Mouse (Mus musculus) heart, postnatal 10 days (tissue): ENCODE data around the gene G430095P16Rik. TPM values are rescaled to one million over a fixed set of nuclear protein-coding genes. Genes with fewer than 3 reads are reported as not detected.

Source experiments
- DNase-seq, 2 experiments: peaks; one replicate each; pipeline ENCODE4 v3.0.0; 2021
- intact Hi-C: fragments of 180-260 bp; cut with DNase I; formaldehyde crosslinking; loops from one replicate; pipeline ENCODE4 v1.15.1; 2025
- total RNA-seq, 2 experiments: library from RNA; stranded (reverse); gene quantifications; 2 replicates each; pipeline ENCODE4 v1.2.3; 2021

The G430095P16Rik gene
- total RNA-seq, 2 experiments from 2014 or later: 0.50 to 0.89 TPM

GRCm38 (mm10) chr8:84739401-84739742 lies 16.6 kb downstream of the G430095P16Rik start:
- no peak for DNase-seq
- intact Hi-C loops: no loop called here

GRCm38 (mm10) chr8:84740895-84741843 lies 18.4 kb downstream of the G430095P16Rik start:
- no peak for DNase-seq
- intact Hi-C loops: loop anchor here (2.0 kb wide), 1 partner anchor 58 kb away; no protein-coding TSS in a partner anchor

- intact Hi-C loops: no loop called here
- DNase-seq: peak; percentile 81 to 84
Measured at GRCm38 (mm10) chr8:84742171-84743053, 19.6 kb downstream of the G430095P16Rik start.

GRCm38 (mm10) chr8:84743054-84743415 lies 20.2 kb downstream of the G430095P16Rik start:
- DNase-seq: peak; percentile 54 to 62

GRCm38 (mm10) chr8:84743517-84744420 lies 21.0 kb downstream of the G430095P16Rik start:
- intact Hi-C loops: no loop called here
- DNase-seq: peak; percentile 89 to 91

More at GRCm38 (mm10) chr8:84743054-84743415, 20.2 kb downstream of the G430095P16Rik start:
- intact Hi-C loops: no loop called here

GRCm38 (mm10) chr8:84745032-84745925 lies 22.5 kb downstream of the G430095P16Rik start:
- intact Hi-C loops: no loop called here
- no peak for DNase-seq

DNA sequence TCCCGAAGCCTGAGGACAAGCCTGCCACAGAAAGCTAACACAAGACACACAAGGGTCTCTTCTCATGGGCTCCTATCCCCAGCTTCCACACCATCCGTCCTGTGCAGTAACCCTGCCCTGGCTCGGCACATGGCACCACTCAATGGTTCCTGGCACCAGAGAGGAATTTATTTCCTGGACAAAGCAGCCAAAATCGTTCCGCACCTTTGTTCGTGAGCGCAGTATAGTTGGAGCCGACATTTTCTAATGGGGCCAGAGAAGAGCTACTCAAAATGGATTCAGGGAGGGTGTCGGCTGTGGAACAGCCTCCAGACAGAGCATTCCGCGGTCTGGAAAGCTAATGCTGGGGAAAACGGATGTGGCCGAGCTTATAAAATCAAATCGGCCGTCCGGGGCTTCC lies 26.7 kb downstream of the G430095P16Rik start:
- no peak for DNase-seq
- intact Hi-C loops: no loop called here

GRCm38 (mm10) chr8:84752734-84753582 lies 30.2 kb downstream of the G430095P16Rik start:
- intact Hi-C loops: no loop called here
- no peak for DNase-seq

GRCm38 (mm10) chr8:84757501-84757900 lies 34.7 kb downstream of the G430095P16Rik start:
- DNase-seq: no peak

DNA sequence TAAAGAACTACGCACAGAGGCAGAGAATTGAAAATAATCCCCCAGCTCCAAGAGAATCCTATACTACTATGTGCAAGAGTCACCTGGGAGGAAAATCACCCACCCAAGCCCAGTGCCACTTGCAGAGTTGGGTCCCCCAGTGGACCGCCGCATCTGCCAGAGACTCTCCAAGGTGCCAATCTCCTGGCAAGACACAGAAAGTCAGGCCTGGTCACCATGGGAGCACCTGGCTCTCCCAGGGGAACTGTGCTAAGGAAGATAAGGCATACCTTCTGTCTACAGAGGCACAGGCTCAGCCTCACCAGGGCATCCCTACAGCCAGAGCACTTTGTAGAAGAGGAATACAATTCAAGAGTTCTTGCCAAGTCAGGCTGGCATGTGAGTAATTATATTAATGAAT lies 35.5 kb downstream of the G430095P16Rik start:
- intact Hi-C loops: no loop called here

More at GRCm38 (mm10) chr8:84757501-84757900, 34.7 kb downstream of the G430095P16Rik start:
- intact Hi-C loops: no loop called here

DNA sequence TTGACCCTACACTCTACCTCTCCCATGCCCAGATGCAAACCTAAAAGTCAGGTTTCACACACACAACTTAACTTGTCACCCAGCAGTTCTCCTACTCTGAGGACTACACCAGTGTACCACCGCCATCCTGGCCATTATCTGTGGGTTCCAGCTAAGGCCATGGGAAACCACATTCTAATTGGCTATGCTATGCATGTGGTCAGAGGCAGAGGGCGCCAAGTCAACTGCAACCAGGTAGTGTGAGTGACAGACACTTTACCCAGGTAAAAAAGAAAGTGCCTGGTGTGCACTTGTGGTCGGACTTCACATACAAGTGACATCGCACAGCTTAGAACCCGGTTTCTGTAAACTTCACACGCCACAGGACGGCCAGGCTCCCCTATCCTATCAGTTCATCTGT lies 36.3 kb downstream of the G430095P16Rik start:
- peak in 1 of 2 experiments; percentile 51 for DNase-seq
- intact Hi-C loops: loop anchor here (1.0 kb wide), 1 partner anchor 51 kb away; no protein-coding TSS in a partner anchor

More for the DNA sequence above, 35.5 kb downstream of the G430095P16Rik start:
- DNase-seq: no peak

DNA sequence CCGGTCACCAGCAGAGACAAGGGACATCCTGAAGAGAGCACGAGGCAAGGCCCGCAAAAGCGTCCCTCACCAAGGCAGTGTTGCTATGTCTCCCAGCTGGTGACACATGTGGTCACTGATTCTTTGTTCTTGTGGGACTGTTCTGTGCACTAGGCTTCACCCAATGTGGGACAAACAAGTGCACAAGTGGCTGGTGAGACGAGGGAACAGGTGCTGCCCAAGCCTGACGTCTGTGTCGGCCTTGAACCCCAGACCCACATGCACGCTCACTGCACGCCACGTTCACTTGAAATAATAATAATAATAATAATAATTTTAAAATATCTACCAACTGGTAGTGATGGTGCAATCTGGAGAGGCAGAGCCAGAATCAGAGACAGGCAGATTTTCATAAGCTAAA lies 36.9 kb downstream of the G430095P16Rik start:
- intact Hi-C loops: loop anchor here (1.0 kb wide), 1 partner anchor 51 kb away; no protein-coding TSS in a partner anchor
- DNase-seq: no peak

GRCm38 (mm10) chr8:84760405-84760805 lies 37.6 kb downstream of the G430095P16Rik start:
- intact Hi-C loops: no loop called here

DNA sequence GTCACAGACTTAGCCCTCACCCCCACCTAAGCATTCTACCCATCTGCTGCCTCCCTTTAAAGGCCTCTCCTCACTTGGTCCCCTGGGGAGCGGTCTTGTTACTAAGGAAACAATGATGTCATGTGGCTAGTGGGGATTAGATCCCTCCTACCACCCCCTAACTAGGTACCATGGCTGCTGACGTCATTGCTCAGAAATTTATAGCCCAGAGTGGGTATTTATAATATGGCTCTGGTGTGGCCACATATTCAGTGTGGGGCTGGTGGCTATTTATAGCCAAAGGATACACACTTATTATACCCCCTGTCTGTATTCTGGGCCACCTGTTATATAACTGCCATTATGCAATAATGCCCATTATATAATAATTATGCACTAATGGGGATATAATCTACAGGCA lies 38.1 kb downstream of the G430095P16Rik start:
- DNase-seq: no peak
- intact Hi-C loops: no loop called here

More at GRCm38 (mm10) chr8:84760405-84760805, 37.6 kb downstream of the G430095P16Rik start:
- DNase-seq: no peak

DNA sequence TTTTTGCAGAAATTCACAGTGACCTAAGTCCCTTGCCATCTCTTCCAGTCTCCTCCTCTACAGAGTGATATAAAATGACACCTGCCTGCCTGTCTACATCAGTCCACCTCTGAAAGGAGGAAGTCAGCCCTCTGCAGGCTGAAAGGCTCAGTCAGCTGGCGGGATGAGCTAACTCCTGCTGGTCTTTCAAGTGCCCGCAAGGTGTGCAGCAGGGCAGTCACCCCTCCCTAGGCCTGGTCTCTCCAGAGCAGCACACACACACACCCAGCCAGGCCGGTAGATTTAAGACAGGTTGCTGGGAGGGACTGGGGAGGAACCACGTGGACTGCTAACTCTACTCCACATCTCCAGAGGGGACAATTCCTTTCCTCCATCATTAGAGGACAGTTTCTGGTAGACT lies 41.3 kb downstream of the G430095P16Rik start:
- no peak for DNase-seq
- intact Hi-C loops: no loop called here

DNA sequence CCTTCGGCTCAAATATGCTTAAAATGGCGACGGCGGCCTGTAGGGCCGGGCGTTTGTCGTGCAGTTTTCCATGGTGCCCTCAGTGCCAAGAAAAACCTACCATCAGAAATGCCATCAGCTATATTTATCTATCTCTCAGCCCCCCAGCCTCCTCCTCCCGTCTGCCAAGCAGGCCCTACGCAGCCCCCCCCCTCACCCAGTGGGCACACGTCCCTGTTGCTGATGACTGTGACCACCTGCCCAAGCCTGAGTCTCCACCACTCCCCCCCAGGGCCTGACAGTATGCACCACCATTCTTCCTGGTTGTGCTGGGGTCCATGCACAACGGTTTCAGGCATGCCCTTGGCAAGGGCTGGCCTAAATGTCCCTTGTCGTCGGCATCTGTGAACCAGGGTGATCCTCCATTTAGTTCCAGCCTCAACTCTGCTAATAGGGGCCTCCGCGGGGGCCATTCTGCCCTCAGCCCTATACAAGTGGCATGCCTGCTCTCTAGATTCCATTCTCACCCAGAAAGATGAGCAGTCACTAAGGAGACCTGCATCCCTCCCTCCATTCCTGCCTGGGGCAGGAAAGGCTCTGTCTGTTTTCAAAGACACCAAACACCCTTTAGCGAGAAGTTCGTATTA lies 42.2 kb downstream of the G430095P16Rik start:
- DNase-seq: no peak
- intact Hi-C loops: no loop called here

GRCm38 (mm10) chr8:84765629-84766028 lies 42.8 kb downstream of the G430095P16Rik start:
- DNase-seq: no peak
- intact Hi-C loops: no loop called here

DNA sequence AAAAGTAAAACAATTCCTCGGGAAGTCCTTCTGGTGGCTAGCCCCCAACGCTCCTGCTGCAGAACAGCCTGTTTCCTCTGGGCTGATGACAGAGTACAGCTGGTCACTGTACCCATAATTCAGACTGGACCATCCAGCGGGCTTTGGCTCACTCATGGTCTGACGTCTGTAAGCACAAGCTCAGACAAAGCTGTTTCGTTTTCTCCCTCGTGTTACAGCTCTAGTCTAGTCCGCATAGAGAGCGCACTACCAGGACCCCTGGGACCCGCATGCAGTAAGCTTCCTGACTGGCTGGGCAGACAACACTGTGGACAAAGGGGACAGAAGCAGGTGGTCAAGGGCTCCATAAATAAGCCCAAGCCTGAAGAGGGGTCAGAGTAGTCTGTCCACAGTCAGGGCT lies 43.6 kb downstream of the G430095P16Rik start:
- peak in 1 of 2 experiments; percentile 49 for DNase-seq
- intact Hi-C loops: no loop called here
